Mouse (Mus musculus): ENCODE data around the gene Fam32a. TPM values are rescaled to one million over a fixed set of nuclear protein-coding genes. Genes with fewer than 3 reads are reported as not detected.

Fam32a gene
- total and polyA plus RNA-seq, 3 experiments = 33.1 to 43.0 (median 34.6) TPM

Other genes with a start within 250 kb of the Fam32a start
- gene Cyp4f18, start 210.1 kb upstream of the Fam32a start, total RNA-seq (2012; rRNA removed) = 12.7 and 13.5 TPM in 2 replicates
- 37.4 and 38.3 TPM in 2 replicates for gene Cyp4f18, start 210.1 kb upstream of the Fam32a start, total RNA-seq (2014; rRNA removed)
- 31.7 and 34.8 TPM in 2 replicates for gene Cyp4f18, start 210.1 kb upstream of the Fam32a start, polyA plus RNA-seq (2012; ENCODE audit: insufficient read length, low read depth)
- not detected in 2 replicates for gene Olfr372, start 178.5 kb upstream of the Fam32a start, total RNA-seq (2012; rRNA removed)
- gene Olfr372, start 178.5 kb upstream of the Fam32a start, total RNA-seq (2014; rRNA removed) = not detected in 2 replicates
- not detected in 2 replicates for gene Olfr372, start 178.5 kb upstream of the Fam32a start, polyA plus RNA-seq (2012; ENCODE audit: insufficient read length, low read depth)
- 0.04 TPM in 1 of 2 replicates, not detected in the other for gene Olfr373, start 136.6 kb upstream of the Fam32a start, total RNA-seq (2012; rRNA removed)
- not detected in 2 replicates for gene Olfr373, start 136.6 kb upstream of the Fam32a start, total RNA-seq (2014; rRNA removed)
- 0.29 and 0.30 TPM in 2 replicates for gene Olfr373, start 136.6 kb upstream of the Fam32a start, polyA plus RNA-seq (2012; ENCODE audit: insufficient read length, low read depth)
- gene Olfr374, start 112.7 kb upstream of the Fam32a start, total RNA-seq (2012; rRNA removed) = not detected in 2 replicates
- not detected in 2 replicates for gene Olfr374, start 112.7 kb upstream of the Fam32a start, total RNA-seq (2014; rRNA removed)
- gene Olfr374, start 112.7 kb upstream of the Fam32a start, polyA plus RNA-seq (2012; ENCODE audit: insufficient read length, low read depth) = 0.19 TPM in 1 of 2 replicates, not detected in the other
- gene Tpm4, start 84.8 kb upstream of the Fam32a start, total RNA-seq (2012; rRNA removed) = 94.8 and 96.2 TPM in 2 replicates
- 284 and 318 TPM in 2 replicates for gene Tpm4, start 84.8 kb upstream of the Fam32a start, total RNA-seq (2014; rRNA removed)
- 203 and 218 TPM in 2 replicates for gene Tpm4, start 84.8 kb upstream of the Fam32a start, polyA plus RNA-seq (2012; ENCODE audit: insufficient read length, low read depth)
- gene Rab8a, start 58.5 kb upstream of the Fam32a start, total RNA-seq (2012; rRNA removed) = 102 and 113 TPM in 2 replicates
- 165 and 190 TPM in 2 replicates for gene Rab8a, start 58.5 kb upstream of the Fam32a start, total RNA-seq (2014; rRNA removed)
- 136 and 186 TPM in 2 replicates for gene Rab8a, start 58.5 kb upstream of the Fam32a start, polyA plus RNA-seq (2012; ENCODE audit: insufficient read length, low read depth)
- 17.9 TPM in 2 replicates for gene Hsh2d, start 30.1 kb upstream of the Fam32a start, total RNA-seq (2012; rRNA removed)
- 25.1 and 26.1 TPM in 2 replicates for gene Hsh2d, start 30.1 kb upstream of the Fam32a start, total RNA-seq (2014; rRNA removed)
- gene Hsh2d, start 30.1 kb upstream of the Fam32a start, polyA plus RNA-seq (2012; ENCODE audit: insufficient read length, low read depth) = 19.9 and 24.1 TPM in 2 replicates
- not detected in 2 replicates for gene Cib3, start 6.9 kb upstream of the Fam32a start, total RNA-seq (2012; rRNA removed)
- gene Cib3, start 6.9 kb upstream of the Fam32a start, total RNA-seq (2014; rRNA removed) = not detected in 2 replicates
- not detected in 2 replicates for gene Cib3, start 6.9 kb upstream of the Fam32a start, polyA plus RNA-seq (2012; ENCODE audit: insufficient read length, low read depth)
- not detected in 2 replicates for gene Gm11034, start 6.1 kb upstream of the Fam32a start, total RNA-seq (2012; rRNA removed)
- gene Gm11034, start 6.1 kb upstream of the Fam32a start, total RNA-seq (2014; rRNA removed) = not detected in 2 replicates
- gene Gm11034, start 6.1 kb upstream of the Fam32a start, polyA plus RNA-seq (2012; ENCODE audit: insufficient read length, low read depth) = not detected in 2 replicates
- 30.3 and 31.4 TPM in 2 replicates for gene Ap1m1, start 20.3 kb downstream of the Fam32a start, total RNA-seq (2012; rRNA removed)
- gene Ap1m1, start 20.3 kb downstream of the Fam32a start, total RNA-seq (2014; rRNA removed) = 15.6 and 20.1 TPM in 2 replicates
- 80.0 and 86.1 TPM in 2 replicates for gene Ap1m1, start 20.3 kb downstream of the Fam32a start, polyA plus RNA-seq (2012; ENCODE audit: insufficient read length, low read depth)
- 16.4 and 18.3 TPM in 2 replicates for gene Gm10282, start 85.5 kb downstream of the Fam32a start, total RNA-seq (2012; rRNA removed)
- 76.4 and 77.7 TPM in 2 replicates for gene Gm10282, start 85.5 kb downstream of the Fam32a start, total RNA-seq (2014; rRNA removed)
- gene Gm10282, start 85.5 kb downstream of the Fam32a start, polyA plus RNA-seq (2012; ENCODE audit: insufficient read length, low read depth) = 125 and 176 TPM in 2 replicates
- not detected in 2 replicates for gene Klf2, start 99.3 kb downstream of the Fam32a start, total RNA-seq (2012; rRNA removed)
- gene Klf2, start 99.3 kb downstream of the Fam32a start, total RNA-seq (2014; rRNA removed) = 0.12 and 0.16 TPM in 2 replicates
- gene Klf2, start 99.3 kb downstream of the Fam32a start, polyA plus RNA-seq (2012; ENCODE audit: insufficient read length, low read depth) = 0.74 and 1.4 TPM in 2 replicates
- 25.1 and 25.6 TPM in 2 replicates for gene Eps15l1, start 201.7 kb downstream of the Fam32a start, total RNA-seq (2012; rRNA removed)
- 21.7 and 22.2 TPM in 2 replicates for gene Eps15l1, start 201.7 kb downstream of the Fam32a start, total RNA-seq (2014; rRNA removed)
- 48.3 and 49.4 TPM in 2 replicates for gene Eps15l1, start 201.7 kb downstream of the Fam32a start, polyA plus RNA-seq (2012; ENCODE audit: insufficient read length, low read depth)
- gene Calr3, start 224.1 kb downstream of the Fam32a start, total RNA-seq (2012; rRNA removed) = 4.0 and 5.3 TPM in 2 replicates
- gene Calr3, start 224.1 kb downstream of the Fam32a start, total RNA-seq (2014; rRNA removed) = 2.5 and 2.8 TPM in 2 replicates
- 2.5 and 3.1 TPM in 2 replicates for gene Calr3, start 224.1 kb downstream of the Fam32a start, polyA plus RNA-seq (2012; ENCODE audit: insufficient read length, low read depth)
- 12.6 TPM in 2 replicates for gene 1700030K09Rik, start 224.2 kb downstream of the Fam32a start, total RNA-seq (2012; rRNA removed)
- 9.7 and 9.8 TPM in 2 replicates for gene 1700030K09Rik, start 224.2 kb downstream of the Fam32a start, total RNA-seq (2014; rRNA removed)
- gene 1700030K09Rik, start 224.2 kb downstream of the Fam32a start, polyA plus RNA-seq (2012; ENCODE audit: insufficient read length, low read depth) = 11.8 and 13.1 TPM in 2 replicates

Data from CH12.LX (cell line).